Mouse (Mus musculus): ENCODE data around the gene Serpinb3d. TPM values are rescaled to one million over a fixed set of nuclear protein-coding genes. Genes with fewer than 3 reads are reported as not detected.
"Not testable (repeated sequence)": the region's sequence is repeated elsewhere in the genome, so short reads cannot be mapped to it uniquely, and the experiment has no call there.

Gene Serpinb3d
- polyA plus RNA-seq (2015; fragmentation: Nextera tagmentation; extraction: Ambion mirVana) = not detected in 2 replicates

DNA sequence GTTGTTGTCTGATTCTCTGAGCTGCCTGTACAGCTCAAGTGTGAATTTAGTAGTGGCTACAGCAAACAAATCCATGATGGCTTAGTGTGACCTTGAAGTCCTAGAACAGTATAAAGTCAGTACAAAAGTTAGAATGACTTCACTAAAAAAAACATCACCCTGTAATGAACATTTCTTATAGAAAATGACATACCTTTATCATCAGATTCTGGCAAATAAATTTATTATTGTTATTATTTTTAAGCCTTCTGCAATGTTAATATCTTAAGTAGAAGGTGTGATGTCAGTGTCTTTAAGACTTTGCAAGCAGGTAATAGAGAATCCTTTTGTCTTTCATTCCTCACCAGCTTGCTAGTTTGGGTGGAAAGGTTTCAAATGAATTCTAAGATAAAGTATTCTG lies at the start of gene Serpinb3d:
TSS of gene Serpinb3d (minus strand) at position 101 of the 400 bp plus-strand sequence.
- no peaks in the 10 kb centered on the region for H3K4me1 ChIP-seq (ENCODE audit: control insufficient read depth, insufficient read depth, low read length)
- no peaks in the 10 kb centered on the region for H3K36me3 ChIP-seq (ENCODE audit: control insufficient read depth, insufficient read depth, low read length)
- no peak for ATAC-seq
- H3K9me3 ChIP-seq (replicated peaks; ENCODE audit: control insufficient read depth, low read length, poor library complexity, severe bottlenecking) = no peaks in the 10 kb centered on the region
- H3K27me3 ChIP-seq (ENCODE audit: control insufficient read depth, insufficient read depth, low read depth, low read length) = no peaks in the 10 kb centered on the region
- no peak within 1 kb of the TSS for H3K4me2 ChIP-seq (ENCODE audit: low read length)
- no peak within 1 kb of the TSS for H3K27ac ChIP-seq (ENCODE audit: low read length)
- H3K9ac ChIP-seq (ENCODE audit: low read depth, low read length) = no peak within 1 kb of the TSS
- no peak within 1 kb of the TSS for H3K4me3 ChIP-seq (ENCODE audit: low read depth, low read length)

DNA sequence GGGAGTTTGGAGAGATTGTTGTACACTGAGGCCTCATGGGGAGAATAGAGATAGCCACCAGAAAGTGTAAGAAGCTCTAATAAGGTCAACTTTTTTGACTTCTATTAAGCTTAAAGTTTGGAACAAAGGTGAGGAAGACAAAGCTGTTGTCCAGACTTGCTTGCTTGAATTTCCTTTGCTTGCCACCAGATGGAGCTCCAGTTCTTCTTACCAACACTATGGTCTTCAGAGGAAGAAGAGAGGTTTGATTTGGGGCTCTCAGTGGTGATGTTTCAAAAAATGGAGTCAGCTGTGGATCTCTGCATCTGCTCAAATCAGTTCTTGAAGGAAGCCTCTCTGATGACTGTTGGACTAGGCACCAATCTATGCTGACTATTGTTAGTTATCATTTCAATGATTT lies 44.1 kb upstream of the Serpinb3d start:
- H3K4me2 ChIP-seq (ENCODE audit: low read length); H3K9me3 ChIP-seq (replicated peaks; ENCODE audit: control insufficient read depth, low read length, poor library complexity, severe bottlenecking); H3K9ac ChIP-seq (ENCODE audit: low read depth, low read length); H3K36me3 ChIP-seq (ENCODE audit: control insufficient read depth, insufficient read depth, low read length); H3K4me3 ChIP-seq (ENCODE audit: low read depth, low read length); ATAC-seq; H3K27ac ChIP-seq (ENCODE audit: low read length); H3K4me1 ChIP-seq (ENCODE audit: control insufficient read depth, insufficient read depth, low read length); H3K27me3 ChIP-seq (ENCODE audit: control insufficient read depth, insufficient read depth, low read depth, low read length): not testable (repeated sequence)

GRCm38 (mm10) chr1:107098417-107098816 lies 15.1 kb upstream of the Serpinb3d start:
- no peak overlapping the region for H3K4me2 ChIP-seq (ENCODE audit: low read length)
- no peaks in the 10 kb centered on the region for H3K4me1 ChIP-seq (ENCODE audit: control insufficient read depth, insufficient read depth, low read length)
- no peak overlapping the region for H3K9ac ChIP-seq (ENCODE audit: low read depth, low read length)
- 86% methylated on average over 2 of the region's 2 CpGs for WGBS
- ATAC-seq = no peak
- H3K27ac ChIP-seq (ENCODE audit: low read length) = no peak overlapping the region
- H3K9me3 ChIP-seq (replicated peaks; ENCODE audit: control insufficient read depth, low read length, poor library complexity, severe bottlenecking) = no peaks in the 10 kb centered on the region
- H3K36me3 ChIP-seq (ENCODE audit: control insufficient read depth, insufficient read depth, low read length) = no peaks in the 10 kb centered on the region
- no peak overlapping the region for H3K4me3 ChIP-seq (ENCODE audit: low read depth, low read length)
- H3K27me3 ChIP-seq (ENCODE audit: control insufficient read depth, insufficient read depth, low read depth, low read length) = no peaks in the 10 kb centered on the region

DNA sequence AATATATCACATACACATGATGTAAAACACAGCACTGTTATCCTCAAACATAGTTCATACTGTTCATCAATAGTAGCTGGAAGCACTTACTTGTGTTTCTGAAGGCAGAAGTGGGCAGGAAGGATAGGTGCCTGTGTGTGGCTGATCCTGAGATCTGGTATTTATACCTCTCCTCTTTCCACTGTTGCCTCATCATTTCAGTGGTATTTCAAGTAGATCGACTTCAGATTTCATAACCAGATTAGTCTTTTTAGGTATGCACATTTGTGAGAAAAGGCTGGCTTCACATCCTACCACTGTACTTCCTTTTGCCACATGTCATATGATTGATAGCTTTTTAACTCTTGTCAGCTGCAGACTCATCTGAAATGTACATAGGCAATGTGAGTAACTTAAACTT lies 31.1 kb downstream of the Serpinb3d start, which contains the start of gene Serpinb3a:
TSS of gene Serpinb3a (minus strand) at position 101 of the 400 bp plus-strand sequence.
- Histone ChIP-seq H3K4me2 (ENCODE audit: low read length) (no peak within 1 kb of the TSS), H3K9me3 (replicated peaks; ENCODE audit: control insufficient read depth, low read length, poor library complexity, severe bottlenecking) (no peaks in the 10 kb centered on the region), H3K4me3 (ENCODE audit: low read depth, low read length) (no peak within 1 kb of the TSS), H3K27ac (ENCODE audit: low read length) (no peak within 1 kb of the TSS), H3K4me1 (ENCODE audit: control insufficient read depth, insufficient read depth, low read length) (no peaks in the 10 kb centered on the region), H3K27me3 (ENCODE audit: control insufficient read depth, insufficient read depth, low read depth, low read length) (no peaks in the 10 kb centered on the region), H3K36me3 (ENCODE audit: control insufficient read depth, insufficient read depth, low read length) (no peaks in the 10 kb centered on the region), H3K9ac (ENCODE audit: low read depth, low read length) (no peak within 1 kb of the TSS)
- WGBS = 84% methylated on average over 1 of the region's 1 CpGs
- ATAC-seq = no peak

GRCm38 (mm10) chr1:107034236-107034635 lies 49.1 kb downstream of the Serpinb3d start:
- ATAC-seq; H3K27me3 ChIP-seq (ENCODE audit: control insufficient read depth, insufficient read depth, low read depth, low read length); H3K36me3 ChIP-seq (ENCODE audit: control insufficient read depth, insufficient read depth, low read length); H3K9me3 ChIP-seq (replicated peaks; ENCODE audit: control insufficient read depth, low read length, poor library complexity, severe bottlenecking); H3K4me1 ChIP-seq (ENCODE audit: control insufficient read depth, insufficient read depth, low read length); H3K9ac ChIP-seq (ENCODE audit: low read depth, low read length); H3K27ac ChIP-seq (ENCODE audit: low read length); H3K4me2 ChIP-seq (ENCODE audit: low read length); H3K4me3 ChIP-seq (ENCODE audit: low read depth, low read length): not testable (repeated sequence)
- 86% methylated on average over 3 of the region's 3 CpGs for WGBS

Other genes starting within 250 kb of the Serpinb3d start
- not detected in 2 replicates for gene Serpinb5, start 222.3 kb downstream of the Serpinb3d start, polyA plus RNA-seq (2015; fragmentation: Nextera tagmentation; extraction: Ambion mirVana)
- gene Serpinb12, start 149.1 kb downstream of the Serpinb3d start, polyA plus RNA-seq (2015; fragmentation: Nextera tagmentation; extraction: Ambion mirVana) = not detected in 2 replicates
- not detected in 2 replicates for gene Serpinb13, start 102.5 kb downstream of the Serpinb3d start, polyA plus RNA-seq (2015; fragmentation: Nextera tagmentation; extraction: Ambion mirVana)
- not detected in 2 replicates for gene Serpinb3a, start 31.2 kb downstream of the Serpinb3d start, polyA plus RNA-seq (2015; fragmentation: Nextera tagmentation; extraction: Ambion mirVana)
- not detected in 2 replicates for gene Serpinb3b, start 194.9 kb upstream of the Serpinb3d start, polyA plus RNA-seq (2015; fragmentation: Nextera tagmentation; extraction: Ambion mirVana)
- gene Serpinb3c, start 194.9 kb upstream of the Serpinb3d start, polyA plus RNA-seq (2015; fragmentation: Nextera tagmentation; extraction: Ambion mirVana) = not detected in 2 replicates